Mouse (Mus musculus) colon, adult 2 months (tissue): ENCODE data around the gene Nxpe3. TPM values are rescaled to one million over a fixed set of nuclear protein-coding genes. Genes with fewer than 3 reads are reported as not detected.

Experiments
- polyA plus RNA-seq: library from polyadenylated mRNA; depleted of rRNA; stranded (reverse); fragments of >200 nt; gene quantifications from 2 replicates; pipeline ENCODE4 v1.2.3, GENCODE M21; 2012; rRNA removed

Gene Nxpe3
- polyA plus RNA-seq = 0.23 and 0.27 TPM in 2 replicates

GRCm38 (mm10) chr16:55894893-55895650 lies at the start of gene Nxpe3:
Gene Nxpe3, minus strand, starts transcription at chr16:55895285.

GRCm38 (mm10) chr16:55934453-55935037 lies 39.5 kb upstream of the Nxpe3 start, which contains the start of gene Cep97:
Gene Cep97, minus strand, starts transcription at chr16:55934855.

GRCm38 (mm10) chr16:55838510-55839474 lies 56.3 kb downstream of the Nxpe3 start, which contains the start of gene Nfkbiz:
Gene Nfkbiz, minus strand, starts transcription at chr16:55838899.

Other genes starting within 250 kb of the Nxpe3 start
- 27.5 and 29.9 TPM in 2 replicates for gene Nfkbiz, start 56.4 kb downstream of the Nxpe3 start, polyA plus RNA-seq
- gene Cep97, start 39.6 kb upstream of the Nxpe3 start, polyA plus RNA-seq = 0.34 and 0.43 TPM in 2 replicates
- gene Rpl24, start 71.0 kb upstream of the Nxpe3 start, polyA plus RNA-seq = 39.1 and 104 TPM in 2 replicates
- 3.0 and 4.0 TPM in 2 replicates for gene Zbtb11, start 78.6 kb upstream of the Nxpe3 start, polyA plus RNA-seq
- gene Pcnp, start 134.5 kb upstream of the Nxpe3 start, polyA plus RNA-seq = 5.0 and 6.1 TPM in 2 replicates
- 3.4 and 3.5 TPM in 2 replicates for gene Trmt10c, start 142.5 kb upstream of the Nxpe3 start, polyA plus RNA-seq
- gene Senp7, start 153.1 kb upstream of the Nxpe3 start, polyA plus RNA-seq = 1.1 and 1.2 TPM in 2 replicates